Mouse (Mus musculus) brown adipose tissue, adult 24 weeks (tissue): Measurements from ENCODE around the gene Efcab11. TPM values are rescaled to one million over a fixed set of nuclear protein-coding genes. Genes with fewer than 3 reads are reported as not detected.

Experiments
- H3K27ac ChIP-seq: fragments of 200-500 bp; replicated peaks from 2 replicates; pipeline ENCODE4 v1.5.1; 2012; ENCODE audit warnings: low read depth, mild to moderate bottlenecking, low read length
- H3K4me1 ChIP-seq: fragments of 200-500 bp; 2 replicates; pipeline ENCODE4 v1.6.1; 2012; ENCODE audit warnings: low read length, mixed read lengths; ENCODE audit not compliant: control insufficient read depth, insufficient read depth, insufficient read length
- H3K4me3 ChIP-seq: fragments of 200-500 bp; 2 replicates; pipeline ENCODE4 v1.5.1; 2012; ENCODE audit warnings: low read depth, mild to moderate bottlenecking, low read length, moderate library complexity; ENCODE audit not compliant: insufficient read depth
- polyA plus RNA-seq: library from polyadenylated mRNA; stranded (reverse); fragments of >200 nt; gene quantifications from 2 replicates; pipeline ENCODE4 v1.2.4, GENCODE M21; 2012; ENCODE audit not compliant: missing spikeins, insufficient read depth, insufficient read length

Gene Efcab11
- polyA plus RNA-seq, 1 experiment, result not detected

DNA sequence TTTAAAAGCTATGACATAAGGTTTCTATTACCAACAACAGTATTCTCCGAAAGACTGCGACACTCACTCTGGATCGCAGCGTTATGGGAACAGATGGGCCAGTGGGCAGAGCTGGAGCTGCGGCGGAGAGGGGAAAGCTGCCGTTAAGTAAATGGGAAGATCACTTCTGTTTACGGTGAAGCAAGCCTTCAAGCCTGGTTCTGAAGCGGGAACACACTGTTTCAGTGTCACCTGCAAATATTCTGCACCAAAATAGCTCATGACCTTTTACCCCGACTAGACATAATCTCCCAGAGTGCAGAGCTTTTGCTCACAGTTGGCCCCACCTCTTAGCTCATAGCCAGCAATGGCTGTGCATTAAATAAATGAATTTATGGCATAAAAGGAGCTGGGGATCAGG, 162.9 kb downstream of the Efcab11 start:
- H3K4me1 ChIP-seq, result no peaks in the 10 kb centered on the region; the same call in 1 of the 2 replicates
- no peak overlapping the region for H3K27ac ChIP-seq
- no peak overlapping the region for H3K4me3 ChIP-seq

DNA sequence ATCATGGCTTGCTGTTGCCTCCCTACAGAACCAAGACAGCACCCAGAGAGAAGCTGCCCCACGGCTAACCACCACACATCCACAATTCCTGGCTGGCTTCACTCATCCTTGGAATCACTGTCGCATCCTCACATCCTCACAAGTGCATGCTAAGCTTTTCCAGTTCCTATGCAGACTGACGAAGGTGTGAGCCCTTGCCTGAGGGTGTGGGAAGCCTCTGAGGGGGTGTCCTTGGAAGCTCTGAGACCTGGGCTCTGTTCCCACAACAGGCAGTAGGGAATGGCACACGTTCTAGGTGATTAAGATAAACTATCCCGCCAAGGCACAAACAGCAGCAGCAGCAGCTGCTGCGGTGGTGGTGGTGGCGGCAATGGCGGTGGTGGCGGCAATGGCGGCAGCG, 164.5 kb downstream of the Efcab11 start:
- no peak overlapping the region for H3K27ac ChIP-seq
- H3K4me3 ChIP-seq, result no peak overlapping the region
- peaks cover 4% of the 10 kb centered on the region for H3K4me1 ChIP-seq

GRCm38 (mm10) chr12:99718161-99718560, 166.1 kb downstream of the Efcab11 start:
- Histone ChIP-seq H3K4me1 (peaks cover 4% of the 10 kb centered on the region), H3K27ac (no peak overlapping the region), H3K4me3 (no peak overlapping the region)

DNA sequence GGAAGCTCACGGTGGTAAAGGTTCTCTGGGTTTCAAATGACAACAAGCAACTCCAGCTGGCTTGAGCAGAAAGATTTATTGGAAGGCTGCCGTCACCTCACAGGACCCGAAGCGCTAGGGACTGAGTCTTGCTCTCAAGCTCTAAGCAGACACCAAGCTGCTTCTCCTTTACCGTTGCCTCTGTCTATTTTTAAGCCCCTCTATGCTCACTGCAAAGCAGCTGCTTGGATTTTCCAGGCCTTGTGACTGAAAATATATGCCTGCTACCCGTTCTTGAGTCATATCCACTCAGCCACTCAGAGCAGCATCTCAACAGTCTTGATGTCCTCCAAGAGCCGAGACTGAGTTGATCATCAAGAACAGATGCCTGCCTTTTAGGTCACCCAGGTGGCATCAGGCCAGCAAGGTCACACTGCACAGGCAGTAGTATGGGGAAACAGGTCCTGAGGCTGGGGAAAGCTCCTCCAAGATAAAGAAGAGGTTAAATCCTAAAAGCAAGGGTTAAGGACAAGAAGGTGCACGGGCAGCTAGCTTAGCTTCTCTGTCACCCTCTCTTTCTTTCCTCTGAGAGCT, 168.1 kb downstream of the Efcab11 start:
- peak overlapping the region; percentile 69 for H3K27ac ChIP-seq

DNA sequence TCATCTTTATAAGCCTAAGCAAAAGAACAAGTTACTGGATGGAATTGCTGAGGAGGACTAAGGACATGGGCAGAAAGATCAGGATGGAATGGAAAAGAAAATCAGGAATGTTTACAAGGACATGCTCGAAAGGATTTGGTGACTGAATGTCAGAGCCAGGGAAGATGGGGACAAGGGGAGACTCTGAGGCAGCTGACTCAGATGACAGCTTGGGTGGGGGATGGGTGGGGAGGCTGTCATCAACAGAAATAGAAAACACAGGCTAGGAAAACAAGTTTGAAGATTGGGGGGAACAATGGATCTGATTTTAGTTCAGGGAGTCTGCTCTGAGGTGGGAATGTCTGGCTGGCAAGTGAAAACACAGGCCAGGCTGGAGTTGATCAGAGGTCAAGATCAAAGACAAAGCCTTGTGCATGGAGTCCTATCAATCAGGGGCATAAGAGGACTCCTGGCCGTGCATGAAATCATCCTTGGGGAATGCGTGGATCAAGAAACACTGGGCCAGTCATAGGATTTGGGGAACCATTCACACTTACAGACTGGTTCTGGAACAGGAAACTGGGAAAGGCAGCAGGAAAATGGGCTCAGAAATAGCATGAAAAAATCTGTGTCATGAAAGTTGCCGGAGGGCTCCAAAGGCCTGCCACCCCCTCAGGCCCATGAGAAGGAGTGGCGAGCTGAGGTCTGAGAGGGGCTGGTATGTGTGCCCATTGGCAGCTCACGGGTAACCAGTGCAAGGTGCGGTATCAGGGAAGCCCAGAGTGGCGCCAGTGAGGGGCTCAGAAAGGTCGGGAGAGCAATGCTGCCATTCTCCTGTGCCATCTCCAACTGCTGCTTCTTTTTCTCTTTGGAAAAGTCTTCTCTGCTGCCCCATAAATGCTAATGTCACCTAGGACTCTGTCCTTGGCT, 168.9 kb downstream of the Efcab11 start:
- peak overlapping the region; percentile 74 for H3K27ac ChIP-seq

More for the DNA sequence above, 168.1 kb downstream of the Efcab11 start:
- H3K4me1 ChIP-seq, result peaks cover 4% of the 10 kb centered on the region
- no peak overlapping the region for H3K4me3 ChIP-seq

DNA sequence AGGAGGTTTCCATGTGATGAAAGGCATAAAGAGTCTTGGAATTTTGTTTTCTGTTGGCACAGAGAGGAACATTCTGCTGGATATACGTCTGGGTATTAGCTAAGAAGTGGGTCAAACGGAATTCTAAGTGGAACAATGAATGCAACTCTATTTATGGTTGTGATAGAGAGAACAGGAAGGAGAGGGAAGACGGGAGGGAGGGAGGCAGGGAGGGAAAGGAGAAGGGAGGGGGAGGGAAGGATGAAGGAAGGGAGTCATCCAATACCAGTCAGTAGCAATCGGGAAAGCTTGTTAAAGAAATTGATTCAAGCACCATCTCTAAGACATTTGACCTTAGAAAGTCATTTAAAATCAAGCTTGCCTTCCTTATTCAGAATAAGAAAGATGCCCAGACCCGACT, 172.0 kb downstream of the Efcab11 start:
- Histone ChIP-seq H3K4me1 (peaks cover 4% of the 10 kb centered on the region), H3K27ac (no peak overlapping the region), H3K4me3 (no peak overlapping the region)

More for the DNA sequence above, 168.9 kb downstream of the Efcab11 start:
- H3K4me3 ChIP-seq, result no peak overlapping the region
- H3K4me1 ChIP-seq, result peaks cover 4% of the 10 kb centered on the region

GRCm38 (mm10) chr12:99702248-99702647, 182.0 kb downstream of the Efcab11 start:
- Histone ChIP-seq H3K4me1 (no peaks in the 10 kb centered on the region; the same call in none of the 2 replicates), H3K4me3 (no peak overlapping the region), H3K27ac (no peak overlapping the region)

DNA sequence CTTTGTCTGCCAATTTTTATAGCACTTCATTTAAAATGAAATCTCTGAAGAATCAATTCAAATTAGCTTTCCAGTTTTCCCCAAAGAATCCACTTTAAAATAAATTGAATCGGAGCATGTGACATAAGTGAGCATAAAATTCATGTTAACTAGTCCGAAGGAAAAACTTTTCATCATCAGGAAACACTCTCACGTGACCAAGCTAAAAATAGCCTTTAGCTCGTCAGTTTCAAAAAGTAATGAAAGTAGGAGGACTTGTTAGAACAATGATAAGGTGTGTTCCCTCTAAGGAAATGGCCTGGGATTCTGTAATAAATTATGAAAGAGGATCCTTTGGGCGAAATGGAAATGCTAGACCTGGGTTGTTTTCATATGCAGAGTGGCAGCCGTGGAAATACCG, 183.9 kb downstream of the Efcab11 start:
- Histone ChIP-seq H3K27ac (no peak overlapping the region), H3K4me3 (no peak overlapping the region), H3K4me1 (no peaks in the 10 kb centered on the region; the same call in none of the 2 replicates)

GRCm38 (mm10) chr12:99699379-99700023, 184.7 kb downstream of the Efcab11 start:
- no peak overlapping the region for H3K27ac ChIP-seq
- no peak overlapping the region for H3K4me3 ChIP-seq
- H3K4me1 ChIP-seq, result no peaks in the 10 kb centered on the region; the same call in none of the 2 replicates

GRCm38 (mm10) chr12:99694066-99694465, 190.2 kb downstream of the Efcab11 start:
- Histone ChIP-seq H3K4me1 (no peaks in the 10 kb centered on the region), H3K27ac (no peak overlapping the region), H3K4me3 (no peak overlapping the region)

DNA sequence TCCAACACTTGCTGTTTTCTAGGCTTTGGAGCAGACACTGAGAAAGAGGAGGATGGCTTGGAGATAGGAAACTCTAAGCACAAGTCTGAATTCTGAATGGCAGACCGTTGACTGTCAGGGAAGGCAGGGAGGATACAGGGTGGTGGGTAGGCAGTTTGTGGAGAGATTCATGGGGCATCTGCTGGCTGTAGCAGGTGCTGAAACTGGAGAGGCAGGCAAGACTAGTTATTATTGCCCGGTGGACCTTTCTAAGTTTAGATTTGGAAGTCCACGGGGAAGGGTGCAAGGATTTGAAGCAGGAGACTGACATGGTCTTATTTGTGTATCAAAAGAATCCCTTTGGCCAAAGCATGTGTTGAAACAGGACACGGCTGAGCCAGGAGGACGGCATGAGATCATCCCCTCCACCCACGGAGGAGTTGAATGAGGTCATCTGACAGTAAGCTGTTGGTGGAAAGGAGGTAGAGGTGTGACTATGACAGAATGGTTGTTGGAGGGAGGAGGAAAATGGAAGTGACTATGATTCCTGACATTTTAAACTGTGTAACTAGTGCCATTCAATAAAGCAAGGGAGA, 197.7 kb downstream of the Efcab11 start:
- Histone ChIP-seq H3K27ac (0 out of 2 replicates have a peak overlapping the region, but pooled peaks have one; percentile 35), H3K4me3 (no peak overlapping the region), H3K4me1 (peaks cover 7% of the 10 kb centered on the region)

GRCm38 (mm10) chr12:99685451-99686100, 198.7 kb downstream of the Efcab11 start:
- H3K27ac ChIP-seq, result peak overlapping the region; percentile 33; the same call in 1 of the 2 replicates
- no peak overlapping the region for H3K4me3 ChIP-seq
- H3K4me1 ChIP-seq, result peaks cover 7% of the 10 kb centered on the region

DNA sequence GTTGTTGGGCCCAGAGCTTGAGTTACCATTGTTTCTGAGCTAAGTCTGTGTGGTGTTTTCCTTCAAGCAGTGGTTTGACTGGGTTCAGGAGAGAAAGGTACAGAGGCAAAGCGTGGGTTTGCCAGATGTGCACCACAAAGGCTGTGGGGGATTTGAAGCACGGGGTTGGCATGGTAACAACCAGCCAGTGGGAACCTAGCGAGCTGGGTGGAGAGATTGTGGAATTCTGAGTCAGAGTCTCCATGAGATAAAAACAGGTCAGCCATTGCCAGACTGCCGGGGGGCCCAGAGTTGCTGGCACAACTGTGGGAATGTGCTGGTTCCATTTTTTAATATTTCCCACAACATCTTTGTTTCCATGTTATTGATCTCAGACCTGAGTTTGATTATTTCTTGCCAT, 202.6 kb downstream of the Efcab11 start:
- peaks cover 5% of the 10 kb centered on the region for H3K4me1 ChIP-seq
- no peak overlapping the region for H3K4me3 ChIP-seq
- H3K27ac ChIP-seq, result no peak overlapping the region

DNA sequence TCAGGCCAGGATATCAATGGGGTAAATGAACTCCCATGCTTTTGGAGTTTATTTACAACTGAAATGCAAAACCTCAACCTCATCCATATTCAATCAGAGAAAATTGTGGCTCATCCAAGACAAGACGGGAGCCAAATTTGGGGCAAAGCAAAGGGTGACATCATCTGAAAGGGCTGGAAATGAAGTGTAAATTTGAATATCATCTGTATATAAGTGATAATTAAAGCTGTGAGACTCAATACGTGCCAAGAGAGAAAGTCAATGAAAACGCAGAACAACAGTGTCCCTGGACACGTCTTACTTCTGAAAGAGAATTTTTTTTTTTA, 212.4 kb downstream of the Efcab11 start:
- Histone ChIP-seq H3K27ac (no peak overlapping the region), H3K4me1 (peaks cover 2% of the 10 kb centered on the region; the same call in 1 of the 2 replicates), H3K4me3 (no peak overlapping the region)
